Mouse (Mus musculus) frontal cortex, postnatal 25 days (tissue): ENCODE data around the gene Tbl2.
A peak's percentile ranks its signal among the peaks of the same experiment; 100 is the strongest.

ENCODE experiments used
- DNase-seq, 2 experiments: peaks; one replicate each; pipeline ENCODE4 v3.0.0; 2022; ENCODE audit warnings: low spot score in 2 of 2

Gene Tbl2

GRCm38 (mm10) chr5:135186621-135187348 is 37.3 kb downstream of the Tbl2 start, which contains the start of gene Baz1b:
Gene Baz1b (plus strand): TSS chr5:135187264.
- DNase-seq, result peak; percentile 93 to 97

GRCm38 (mm10) chr5:135187349-135188213 is 38.1 kb downstream of the Tbl2 start:
- DNase-seq, result no peak

DNA sequence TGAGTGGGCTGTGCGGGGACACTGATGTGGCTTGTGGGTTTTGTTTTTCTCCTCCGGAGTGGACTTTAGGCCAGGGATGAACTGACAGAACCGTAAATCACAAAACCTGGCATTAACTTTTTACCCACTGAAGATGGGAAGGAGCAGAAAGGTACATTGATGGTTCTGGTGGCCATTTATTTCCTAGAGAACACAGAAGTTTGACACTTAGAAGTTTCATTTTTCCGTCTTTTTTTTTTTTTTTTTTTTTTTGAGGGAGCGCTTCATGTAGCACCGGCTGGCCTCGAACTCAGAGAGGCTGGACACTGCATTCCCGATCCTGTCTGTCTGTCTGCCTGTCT is 38.7 kb downstream of the Tbl2 start:
- DNase-seq, result no peak

DNA sequence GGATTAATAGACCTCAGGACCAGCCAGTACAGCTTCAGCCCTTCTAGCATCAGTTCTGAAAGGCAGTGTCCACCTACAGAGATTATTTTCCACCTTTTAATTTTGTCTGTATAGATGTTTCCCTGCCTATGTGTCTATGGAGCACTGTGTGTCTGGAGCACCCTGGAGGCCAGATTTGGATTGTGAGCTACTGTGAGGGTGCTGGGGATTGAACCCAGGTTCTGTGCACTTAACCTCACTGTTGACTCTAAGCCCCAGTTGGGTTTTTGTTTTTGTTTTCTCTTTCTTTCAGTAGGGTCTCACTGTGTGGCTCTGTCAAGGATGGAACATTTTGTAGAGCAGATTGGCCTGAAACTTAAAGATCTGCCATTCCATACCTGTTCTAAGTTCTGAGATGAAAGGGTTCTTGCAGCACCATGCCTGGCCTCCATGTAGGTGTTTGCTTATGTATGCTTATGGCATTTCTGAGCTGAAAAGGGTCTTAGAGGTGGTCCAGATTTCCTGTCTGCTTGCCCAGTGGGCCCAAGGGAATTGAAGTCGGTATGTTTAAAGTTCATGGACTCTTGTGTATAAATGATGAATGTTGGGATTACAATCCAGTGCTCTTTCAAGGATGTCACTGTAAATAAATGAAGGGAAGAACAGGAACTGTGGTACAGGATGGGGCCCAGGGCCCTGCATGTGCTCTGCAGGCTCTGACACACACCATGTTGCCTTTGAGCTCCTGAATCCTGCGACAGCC is 40.0 kb downstream of the Tbl2 start:
- no peak for DNase-seq

- DNase-seq, result peak in 1 of 2 experiments; percentile 52
Measured at GRCm38 (mm10) chr5:135191620-135192019, 42.2 kb downstream of the Tbl2 start.

DNA sequence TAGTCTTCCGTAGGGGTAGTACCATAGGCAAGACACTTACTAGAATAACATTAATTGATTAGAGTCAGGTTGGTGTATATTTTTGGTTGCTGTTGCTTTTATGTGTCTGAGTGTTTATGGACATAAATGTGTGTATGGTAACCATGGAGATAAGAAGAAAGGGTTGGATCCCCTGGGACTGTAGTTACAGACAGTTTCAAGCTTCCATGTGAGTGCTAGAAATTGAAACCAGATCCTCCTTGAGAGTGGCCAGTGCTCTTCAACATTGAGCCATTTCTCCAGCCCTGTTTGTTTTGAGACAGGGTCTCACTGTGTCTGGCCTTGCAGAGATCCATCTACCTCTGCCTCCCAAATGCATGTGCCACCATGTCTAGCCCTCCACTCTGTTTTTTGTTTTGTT is 43.0 kb downstream of the Tbl2 start:
- DNase-seq, result no peak

GRCm38 (mm10) chr5:135196367-135196766 is 46.9 kb downstream of the Tbl2 start:
- no peak for DNase-seq

DNA sequence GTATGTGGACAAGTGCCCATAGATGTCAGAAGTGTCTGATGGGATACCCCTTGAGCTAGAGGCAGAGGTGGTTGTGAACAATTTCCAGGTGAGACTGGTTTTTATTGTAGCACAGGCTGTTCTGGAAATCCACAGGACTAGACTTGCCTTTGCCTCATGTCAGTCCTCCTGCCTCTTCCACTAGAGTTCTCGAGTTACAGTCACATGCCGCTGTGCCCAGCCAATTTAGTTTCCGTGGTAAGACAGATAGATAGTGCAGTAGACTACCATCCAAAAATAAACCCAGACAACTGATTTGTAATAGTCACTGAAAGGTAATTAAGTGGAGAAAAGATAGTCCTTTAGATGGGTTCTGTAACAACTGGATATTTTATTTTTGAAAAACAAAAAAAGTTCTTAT is 53.3 kb downstream of the Tbl2 start:
- no peak for DNase-seq

DNA sequence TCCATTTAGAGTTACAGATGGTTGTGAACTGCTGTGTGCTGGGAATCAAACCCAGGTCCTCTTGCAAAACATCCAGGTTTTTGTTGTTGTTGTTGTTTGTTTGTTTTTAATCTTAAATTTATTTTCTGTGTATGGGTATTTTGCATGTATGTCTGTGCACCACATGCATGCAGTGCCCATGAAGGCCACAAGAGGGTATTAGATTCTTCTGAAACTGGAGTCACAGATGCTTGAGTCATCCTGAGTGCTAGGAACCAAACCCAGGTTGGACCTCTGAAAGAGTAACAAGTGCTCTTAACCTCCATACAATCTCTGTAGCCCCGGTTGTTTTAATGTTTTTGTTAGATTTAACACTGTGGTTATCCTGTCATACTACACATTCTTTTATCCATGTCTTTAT is 58.7 kb downstream of the Tbl2 start:
- DNase-seq, result no peak
